Mouse (Mus musculus) midbrain, embryonic 14.5 days (tissue): ENCODE results near the gene Ggcx. TPM values are rescaled to one million over a fixed set of nuclear protein-coding genes. Genes with fewer than 3 reads are reported as not detected.

Source experiments
- ATAC-seq: fragments of 200-750 bp; cut with Nextera tagmentation; 2 replicates; pipeline ENCODE4 v1.8.0; 2017; ENCODE audit warnings: moderate number of reproducible peaks, moderate library complexity; ENCODE audit not compliant: low FRiP score, low TSS enrichment
- DNase-seq: peaks from one replicate; pipeline ENCODE4 v3.0.0-alpha.2; 2015
- H3K27ac ChIP-seq: fragments of 300-500 bp; sonication (generic); replicated peaks from 2 replicates; pipeline ENCODE4 v1.5.1; 2014; ENCODE audit warnings: mild to moderate bottlenecking, low read depth, low read length, moderate library complexity
- H3K27me3 ChIP-seq: fragments of 300-500 bp; sonication (generic); 2 replicates; pipeline ENCODE4 v1.6.1; 2014; ENCODE audit warnings: low read length, control low read depth, mixed read lengths; ENCODE audit not compliant: control insufficient read depth, insufficient read depth
- H3K36me3 ChIP-seq: fragments of 300-500 bp; sonication (generic); 2 replicates; pipeline ENCODE4 v1.6.1; 2014; ENCODE audit warnings: low read length, control low read depth; ENCODE audit not compliant: control insufficient read depth, insufficient read depth
- H3K4me1 ChIP-seq: fragments of 300-500 bp; sonication (generic); 2 replicates; pipeline ENCODE4 v1.6.1; 2014; ENCODE audit warnings: mild to moderate bottlenecking, antibody characterized with exemption, low read length, control low read depth; ENCODE audit not compliant: control insufficient read depth, insufficient read depth
- H3K4me2 ChIP-seq: fragments of 300-500 bp; sonication (generic); 2 replicates; pipeline ENCODE4 v1.6.1; 2014; ENCODE audit warnings: mild to moderate bottlenecking, low read length, moderate library complexity
- H3K4me3 ChIP-seq: fragments of 300-500 bp; sonication (generic); replicated peaks from 2 replicates; pipeline ENCODE4 v1.5.1; 2014; ENCODE audit warnings: low read depth, low read length
- H3K9ac ChIP-seq: fragments of 300-500 bp; sonication (generic); replicated peaks from 2 replicates; pipeline ENCODE4 v1.6.1; 2014; ENCODE audit warnings: mild to moderate bottlenecking, low read length, moderate library complexity
- H3K9me3 ChIP-seq: fragments of 300-500 bp; sonication (generic); 2 replicates; pipeline ENCODE4 v1.6.1; 2016; ENCODE audit warnings: low read length, control low read depth, mixed read lengths; ENCODE audit not compliant: control insufficient read depth
- WGBS: fragments of 180-500 bp; shearing (Covaris S2); extraction: QIAGEN DNeasy Blood & Tissue Kit; methylation state at CpG from one replicate; pipeline ENCODE4 v1.1.7; 2014; 5-methylcytosine and 5-hydroxymethylcytosine counted together
- polyA plus RNA-seq: library from polyadenylated mRNA; unstranded; fragments of >200 nt; fragmentation: Nextera tagmentation; extraction: Ambion mirVana; gene quantifications from 2 replicates; pipeline ENCODE4 v1.2.1, GENCODE M21; 2014

The Ggcx gene
- polyA plus RNA-seq, 1 experiment from 2014 or later, result 8.0 TPM

- Histone ChIP-seq H3K27me3 (no peaks in the 10 kb centered on the region), H3K9me3 (no peaks in the 10 kb centered on the region), H3K9ac (no peak overlapping the region), H3K4me3 (no peak overlapping the region), H3K36me3 (no peaks in the 10 kb centered on the region), H3K4me2 (no peak overlapping the region), H3K4me1 (peaks cover 3% of the 10 kb centered on the region; the same call in 1 of the 2 replicates), H3K27ac (no peak overlapping the region)
- WGBS, result 11% methylated on average over 3 of the region's 3 CpGs
- DNase-seq, result peak; percentile 91
- ATAC-seq, result no peak
Measured at GRCm38 (mm10) chr6:72409567-72409966, 4.5 kb upstream of the Ggcx start.

- Histone ChIP-seq H3K27me3 (no peaks in the 10 kb centered on the region), H3K4me2 (no peak overlapping the region), H3K9me3 (no peaks in the 10 kb centered on the region), H3K36me3 (no peaks in the 10 kb centered on the region), H3K4me1 (peaks cover 7% of the 10 kb centered on the region; the same call in 1 of the 2 replicates), H3K4me3 (no peak overlapping the region), H3K9ac (no peak overlapping the region), H3K27ac (no peak overlapping the region)
- 42% methylated on average over 1 of the region's 1 CpGs for whole genome bisulfite sequencing
- DNase-seq (no peak), ATAC-seq (no peak)
Measured at GRCm38 (mm10) chr6:72410003-72410402, 4.1 kb upstream of the Ggcx start.

GRCm38 (mm10) chr6:72410518-72410917, 3.6 kb upstream of the Ggcx start:
- no peak overlapping the region for H3K4me2 ChIP-seq
- H3K9me3 ChIP-seq, result no peaks in the 10 kb centered on the region
- H3K27me3 ChIP-seq, result no peaks in the 10 kb centered on the region
- ATAC-seq, result no peak
- peaks cover 9% of the 10 kb centered on the region; the same call in 1 of the 2 replicates for H3K4me1 ChIP-seq
- H3K36me3 ChIP-seq, result no peaks in the 10 kb centered on the region
- no peak for DNase-seq
- no peak overlapping the region for H3K9ac ChIP-seq
- no peak overlapping the region for H3K27ac ChIP-seq
- 84% methylated on average over 7 of the region's 7 CpGs for WGBS
- H3K4me3 ChIP-seq, result no peak overlapping the region

GRCm38 (mm10) chr6:72415181-72415580, 1.1 kb downstream of the Ggcx start:
- no peak for ATAC-seq
- Histone ChIP-seq H3K4me1 (peaks cover 9% of the 10 kb centered on the region; the same call in 1 of the 2 replicates), H3K9ac (no peak overlapping the region), H3K4me3 (peak overlapping the region; percentile 74), H3K27me3 (no peaks in the 10 kb centered on the region), H3K4me2 (peak overlapping the region; percentile 87), H3K36me3 (peaks cover 24% of the 10 kb centered on the region), H3K9me3 (no peaks in the 10 kb centered on the region), H3K27ac (no peak overlapping the region)
- DNase-seq, result no peak
- 87% methylated on average over 5 of the region's 5 CpGs for WGBS

DNA sequence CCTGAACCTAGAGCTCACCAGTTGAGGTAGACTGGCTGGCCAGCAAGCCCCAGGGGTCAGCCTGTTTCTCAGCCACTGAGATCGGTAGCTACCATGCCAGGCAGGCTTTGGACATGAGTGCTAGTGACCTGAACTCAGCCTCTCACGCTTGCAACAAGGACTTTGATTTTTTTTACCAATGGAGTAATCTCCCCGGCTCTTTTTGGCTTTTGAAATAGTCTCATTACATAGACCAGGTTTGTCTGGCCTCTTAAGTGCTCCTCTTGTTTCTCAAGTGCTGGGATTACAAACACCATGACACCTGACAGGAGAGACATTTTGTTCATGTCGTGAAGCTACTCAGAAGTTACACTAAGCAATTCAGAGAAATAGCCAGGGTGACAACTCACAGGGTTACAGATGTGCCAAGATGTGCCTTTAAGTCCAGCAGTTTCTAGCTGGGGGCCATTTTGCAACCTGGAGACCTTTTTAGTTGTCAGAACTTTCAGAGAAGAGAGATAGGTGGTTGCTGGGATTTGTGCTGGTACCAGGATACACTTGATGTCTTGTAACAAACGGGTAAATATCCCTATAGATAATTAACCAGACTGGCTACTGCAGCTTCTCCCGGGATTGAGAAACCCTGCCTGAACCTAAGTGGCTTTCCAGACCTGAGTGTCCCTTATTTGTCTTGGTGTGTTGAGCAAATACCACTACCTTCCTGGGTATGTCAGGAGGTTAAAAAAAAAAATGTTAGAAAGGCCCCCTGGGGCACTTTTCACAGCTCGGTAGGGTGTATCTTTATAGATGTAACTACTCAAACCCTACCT, 2.1 kb downstream of the Ggcx start:
- no peaks in the 10 kb centered on the region for H3K9me3 ChIP-seq
- no peak for DNase-seq
- H3K27ac ChIP-seq, result no peak overlapping the region
- no peak overlapping the region for H3K4me2 ChIP-seq
- no peak overlapping the region for H3K4me3 ChIP-seq
- H3K4me1 ChIP-seq, result peaks cover 9% of the 10 kb centered on the region; the same call in 1 of the 2 replicates
- peaks cover 33% of the 10 kb centered on the region for H3K36me3 ChIP-seq
- H3K9ac ChIP-seq, result no peak overlapping the region
- no peaks in the 10 kb centered on the region for H3K27me3 ChIP-seq
- ATAC-seq, result no peak
- WGBS, result 91% methylated on average over 7 of the region's 7 CpGs

DNA sequence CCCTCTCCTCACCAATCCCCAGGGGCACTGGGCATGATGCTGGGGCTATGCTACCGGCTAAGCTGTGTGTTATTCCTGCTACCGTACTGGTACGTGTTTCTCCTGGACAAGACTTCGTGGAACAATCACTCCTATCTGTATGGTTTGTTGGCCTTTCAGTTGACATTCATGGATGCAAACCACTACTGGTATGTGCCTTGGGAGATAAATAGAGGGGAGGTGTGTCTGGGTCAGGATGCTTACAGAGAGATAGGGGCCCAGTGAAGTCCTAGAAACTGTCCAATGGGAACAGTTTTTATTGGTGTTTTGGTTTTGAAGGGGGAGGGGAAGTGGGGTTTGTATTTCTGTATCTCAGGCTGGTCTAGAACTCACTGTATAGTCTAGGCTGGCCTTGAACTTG, 4.2 kb downstream of the Ggcx start:
- no peak overlapping the region for H3K9ac ChIP-seq
- no peak overlapping the region for H3K4me2 ChIP-seq
- H3K4me3 ChIP-seq, result no peak overlapping the region
- peaks cover 9% of the 10 kb centered on the region; the same call in 1 of the 2 replicates for H3K4me1 ChIP-seq
- ATAC-seq (no peak), DNase-seq (no peak)
- no peaks in the 10 kb centered on the region for H3K9me3 ChIP-seq
- H3K27ac ChIP-seq, result no peak overlapping the region
- H3K36me3 ChIP-seq, result peaks cover 53% of the 10 kb centered on the region
- 88% methylated on average over 4 of the region's 4 CpGs for WGBS
- H3K27me3 ChIP-seq, result no peaks in the 10 kb centered on the region

DNA sequence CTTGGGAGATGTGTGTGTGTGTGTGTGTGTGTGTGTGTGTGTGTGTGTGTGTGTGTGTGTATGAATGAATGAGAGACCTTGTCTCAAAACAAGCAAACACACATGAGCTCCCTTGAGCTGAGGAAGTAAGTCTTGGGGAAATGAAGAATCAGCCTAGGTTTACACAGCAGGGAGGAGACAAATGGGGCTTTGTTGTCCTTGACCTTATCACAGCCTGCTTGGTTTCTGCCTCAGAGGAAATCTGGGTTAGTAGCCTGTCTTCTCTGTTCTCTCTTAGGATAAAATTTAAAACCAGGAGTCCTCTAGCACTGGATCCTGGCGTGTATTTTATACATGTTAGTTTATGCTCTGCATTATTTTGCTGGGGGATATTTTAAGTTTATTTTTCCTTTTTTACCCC, 5.7 kb downstream of the Ggcx start:
- WGBS, result 85% methylated on average over 1 of the region's 1 CpGs
- no peak for ATAC-seq

DNA sequence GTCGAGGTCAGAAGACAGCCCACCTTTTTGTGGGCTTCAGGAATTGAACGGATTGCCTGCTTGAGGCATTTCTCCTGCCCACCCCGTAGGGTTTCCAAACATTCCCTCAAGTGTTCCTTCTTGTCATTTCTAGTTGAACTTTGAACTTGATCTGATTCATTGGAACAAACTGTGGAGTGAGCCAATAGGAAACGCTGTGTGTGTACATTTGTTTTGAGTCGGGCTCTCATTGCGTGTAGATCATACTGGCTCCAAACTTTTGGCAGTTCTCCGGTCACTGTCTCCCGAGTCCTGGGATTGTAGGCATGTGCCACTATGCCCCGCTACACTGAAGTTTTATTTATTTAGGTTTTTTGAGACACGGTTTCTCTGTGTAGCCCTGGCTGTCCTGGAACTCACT, 6.8 kb downstream of the Ggcx start:
- Histone ChIP-seq H3K9me3 (no peaks in the 10 kb centered on the region), H3K4me2 (no peak overlapping the region), H3K27me3 (no peaks in the 10 kb centered on the region), H3K4me3 (no peak overlapping the region), H3K4me1 (no peaks in the 10 kb centered on the region), H3K27ac (no peak overlapping the region), H3K36me3 (peaks cover 79% of the 10 kb centered on the region), H3K9ac (no peak overlapping the region)
- no peak for DNase-seq
- 95% methylated on average over 10 of the region's 10 CpGs for WGBS
- ATAC-seq, result no peak

More for the DNA sequence above, 5.7 kb downstream of the Ggcx start:
- Histone ChIP-seq H3K4me3 (no peak overlapping the region), H3K27ac (no peak overlapping the region), H3K9ac (no peak overlapping the region), H3K9me3 (no peaks in the 10 kb centered on the region), H3K4me1 (peaks cover 4% of the 10 kb centered on the region; the same call in 1 of the 2 replicates), H3K27me3 (no peaks in the 10 kb centered on the region), H3K36me3 (peaks cover 68% of the 10 kb centered on the region), H3K4me2 (no peak overlapping the region)
- DNase-seq, result no peak

- no peaks in the 10 kb centered on the region for H3K27me3 ChIP-seq
- H3K27ac ChIP-seq, result no peak overlapping the region
- 94% methylated on average over 11 of the region's 11 CpGs for WGBS
- peaks cover 90% of the 10 kb centered on the region for H3K36me3 ChIP-seq
- H3K9ac ChIP-seq, result no peak overlapping the region
- no peak overlapping the region for H3K4me2 ChIP-seq
- no peak for DNase-seq
- H3K9me3 ChIP-seq, result no peaks in the 10 kb centered on the region
- no peak overlapping the region for H3K4me3 ChIP-seq
- H3K4me1 ChIP-seq, result no peaks in the 10 kb centered on the region
- no peak for ATAC-seq
Measured at GRCm38 (mm10) chr6:72425646-72426045, 11.5 kb downstream of the Ggcx start.
